Mouse (Mus musculus) G1E (cell line): ENCODE results near the gene Cand1.

Experiments
- CTCF ChIP-seq: IDR thresholded peaks from 2 replicates; pipeline ENCODE4 v1.5.1; 2012; ENCODE audit warnings: low read depth, low read length, inconsistent platforms, mixed read lengths
- GATA1 ChIP-seq: IDR thresholded peaks from 2 replicates; pipeline ENCODE4 v1.6.1; 2012; ENCODE audit warnings: borderline replicate concordance, low read length, inconsistent platforms, mixed read lengths
- GATA2 ChIP-seq: IDR thresholded peaks from 2 replicates; pipeline ENCODE4 v1.6.1; 2012; ENCODE audit warnings: low read depth, low read length, inconsistent platforms, borderline replicate concordance
- TAL1 ChIP-seq: conservative IDR thresholded peaks from 2 replicates; pipeline ENCODE4 v1.6.1; 2012; ENCODE audit warnings: low read depth, low read length, inconsistent platforms, mixed read lengths

DNA sequence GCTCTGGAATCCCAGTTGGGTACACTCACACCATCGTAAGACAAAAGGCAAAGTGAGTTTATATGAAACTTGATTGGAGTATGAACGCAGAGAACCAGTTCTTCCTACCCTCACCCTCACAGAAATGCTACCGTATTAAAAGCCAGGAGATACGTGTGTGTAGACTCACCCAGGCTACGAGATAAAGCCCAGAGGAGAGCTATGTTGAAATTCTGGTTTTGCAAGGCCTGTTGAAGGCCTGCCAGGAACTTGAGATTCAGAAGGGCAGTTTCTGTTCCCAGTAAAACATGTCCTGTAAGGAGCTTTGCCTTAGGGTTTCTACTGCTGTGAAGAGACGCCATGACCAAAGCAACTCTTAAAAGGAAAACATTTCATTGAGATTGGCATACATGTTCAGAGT lies 79.7 kb downstream of the Cand1 start:
- no peak for TF ChIP-seq CTCF
- no peak for TF ChIP-seq TAL1
- TF ChIP-seq GATA2 = no peak
- TF ChIP-seq GATA1 = no peak
